Mouse (Mus musculus) adrenal gland, adult 2 months (tissue): ENCODE results near the gene Gli1. TPM values are rescaled to one million over a fixed set of nuclear protein-coding genes. Genes with fewer than 3 reads are reported as not detected.
A peak's percentile ranks its signal among the peaks of the same experiment; 100 is the strongest.

Source experiments
- DNase-seq: peaks from one replicate; pipeline ENCODE4 v3.0.0; 2021
- long read RNA-seq: library from polyadenylated mRNA; stranded (forward); transcript quantifications from one replicate; pipeline ENCODE4 v2.0.0, GENCODE M21; 2021
- polyA plus RNA-seq: library from polyadenylated mRNA; depleted of rRNA; stranded (reverse); fragments of >200 nt; gene quantifications from 2 replicates; pipeline ENCODE4 v1.2.3, GENCODE M21; 2012; rRNA removed
- total RNA-seq, 2 experiments: library from RNA; stranded (reverse); gene quantifications; 2 replicates each; pipeline ENCODE4 v1.2.3; 2021

Gene Gli1
- 1 to 10 TPM; 2.6 to 5.0 TPM for total RNA-seq
- 9.1 and 10.2 TPM in 2 replicates for polyA plus RNA-seq
- long read RNA-seq, partial matches to known transcripts, result 0 of 2 reads
- long read RNA-seq, other reads (novel, unspliced or antisense), result 2 of 2 reads

DNA sequence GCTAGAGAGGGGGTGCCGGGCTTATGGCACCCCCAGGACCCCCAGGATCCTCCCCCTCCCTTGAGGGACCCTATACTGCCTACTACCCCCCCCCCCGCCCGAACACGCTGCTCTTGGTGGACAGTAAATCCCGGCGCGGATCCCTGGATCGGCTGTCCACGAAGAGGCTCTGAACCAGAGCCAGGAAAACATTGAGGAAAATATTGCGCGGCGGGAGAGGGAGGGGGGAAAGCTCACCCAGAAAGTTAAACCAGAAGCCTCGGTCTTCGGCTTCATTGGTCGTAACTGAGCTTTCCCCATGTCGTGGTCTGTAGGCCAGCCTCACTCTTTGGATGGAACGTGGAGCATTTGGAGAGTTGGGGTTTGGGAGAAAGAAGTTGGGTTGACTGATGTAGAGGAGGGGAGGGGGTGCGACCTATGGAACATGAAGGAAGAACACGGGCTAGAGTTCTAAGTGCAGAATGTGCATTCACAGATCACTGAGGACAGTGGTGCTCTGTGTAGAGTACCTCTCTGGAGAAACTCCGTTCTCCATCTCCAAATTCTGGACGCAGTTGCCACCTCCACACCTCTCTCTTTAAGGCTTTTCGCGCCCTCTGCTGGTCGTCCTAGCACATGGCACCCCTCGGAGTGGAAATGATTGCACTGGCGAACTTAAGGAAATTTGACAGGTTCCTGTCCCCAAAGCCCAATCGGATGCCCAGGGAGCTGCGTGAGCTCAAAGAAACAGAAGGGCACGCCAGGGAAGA, at the start of gene Gli1:
Gene Gli1, minus strand, starts transcription at position 84 of the 749 bp plus-strand sequence.
- peak; percentile 86 for DNase-seq

- DNase-seq, result no peak
These were observed 40.0 kb upstream of the Gli1 start for GRCm38 (mm10) chr10:127381743-127382134.

- peak; percentile 83 for DNase-seq
These were observed 39.3 kb upstream of the Gli1 start for GRCm38 (mm10) chr10:127380767-127381742.

DNA sequence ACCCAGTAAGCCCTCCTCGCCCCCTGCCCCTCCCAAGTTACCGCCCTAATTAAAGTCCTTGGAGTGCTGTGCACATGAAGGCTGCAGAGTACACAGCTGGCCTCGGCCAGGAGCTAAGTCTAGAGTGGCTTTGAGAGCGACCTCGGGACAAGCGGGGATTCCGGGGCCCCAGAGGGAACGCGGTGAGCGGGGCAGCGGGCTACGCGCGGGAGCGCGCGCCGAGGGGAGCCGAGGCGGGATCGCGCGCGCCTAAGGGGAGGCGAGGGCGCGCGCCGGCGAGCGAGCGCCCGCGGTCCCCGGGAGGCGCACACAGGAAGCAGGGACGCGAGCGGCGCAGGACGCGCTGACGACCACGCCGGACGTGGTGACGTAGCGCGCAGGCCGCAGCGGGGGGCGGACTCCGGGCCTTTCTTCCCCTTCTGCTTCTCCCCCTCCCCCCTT, 38.5 kb upstream of the Gli1 start, which contains the start of gene R3hdm2:
Gene R3hdm2, plus strand, starts transcription at position 77 of the 441 bp plus-strand sequence.
- peak; percentile 95 for DNase-seq

DNA sequence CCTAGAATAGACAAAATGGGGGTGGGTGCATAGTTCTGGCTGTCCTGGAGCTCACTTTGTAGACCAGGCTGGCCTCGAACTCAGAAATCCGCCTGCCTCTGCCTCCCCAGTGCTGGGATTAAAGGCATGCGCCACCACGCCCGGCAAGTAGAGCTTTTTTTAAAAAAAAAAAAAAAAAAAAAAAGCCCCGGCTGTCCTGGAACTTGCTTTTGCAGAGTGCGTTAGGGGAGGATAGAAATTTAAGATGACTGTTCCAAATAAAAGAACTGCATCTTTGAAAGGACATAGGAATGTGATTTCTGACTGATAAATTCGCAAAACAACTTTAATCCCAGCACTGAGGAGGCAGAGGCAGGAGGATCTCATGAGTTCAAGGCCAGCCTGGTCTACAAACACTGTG, 37.9 kb upstream of the Gli1 start:
- DNase-seq, result no peak

GRCm38 (mm10) chr10:127377700-127378099, 35.9 kb upstream of the Gli1 start:
- DNase-seq, result no peak

- no peak for DNase-seq
These were observed 29.2 kb upstream of the Gli1 start for GRCm38 (mm10) chr10:127371023-127371422.

DNA sequence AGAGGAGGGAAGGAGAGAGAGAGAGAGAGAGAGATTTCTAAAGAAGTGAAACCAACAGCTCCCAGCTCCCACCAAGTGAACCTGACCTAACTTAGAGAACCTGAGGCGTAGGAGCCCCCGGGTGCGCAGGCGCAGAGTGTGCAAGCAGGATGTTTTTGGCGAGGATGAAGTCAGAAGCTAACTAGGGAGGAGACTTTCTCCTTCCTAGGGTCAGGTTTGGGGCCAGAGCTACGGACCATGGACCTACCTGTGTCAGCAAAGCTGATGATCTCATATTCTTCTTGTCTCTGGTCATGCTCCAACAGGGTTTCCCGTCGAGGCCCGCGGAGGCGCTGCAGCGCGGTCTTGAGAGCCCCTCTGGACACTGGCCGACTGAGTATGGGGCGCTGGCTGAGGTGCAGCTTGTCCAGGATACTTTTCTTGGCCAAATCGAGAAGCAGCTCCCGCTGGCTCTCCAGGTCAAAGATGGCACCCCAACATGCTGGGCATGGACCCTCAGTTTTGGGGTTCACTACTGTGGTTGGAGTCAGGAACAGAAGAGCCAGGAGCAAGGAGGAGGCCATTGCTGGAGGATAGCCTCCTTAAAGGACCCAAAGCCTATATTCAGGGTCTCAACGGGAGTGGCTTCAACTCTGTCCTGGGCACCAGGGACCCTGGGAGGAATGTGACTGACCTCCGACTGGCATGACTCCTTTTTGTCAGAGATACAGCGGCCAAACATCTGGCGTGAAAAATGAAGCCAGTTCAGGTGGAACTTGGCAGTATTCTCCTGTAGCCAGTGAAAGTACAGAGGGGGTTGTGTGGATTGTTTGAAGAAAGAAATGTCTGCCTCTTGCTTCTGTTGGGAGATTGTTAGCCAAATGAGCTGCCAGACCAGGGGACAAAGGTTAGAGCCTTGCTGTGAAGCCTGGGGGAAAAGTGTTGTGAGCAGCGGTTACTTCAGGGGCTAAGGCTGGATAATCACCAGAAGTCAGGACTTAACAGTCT, 28.4 kb upstream of the Gli1 start, which contains the start of gene Inhbc:
Gene Inhbc, minus strand, starts transcription at position 598 of the 987 bp plus-strand sequence.
- no peak for DNase-seq

- no peak for DNase-seq
These were observed 26.5 kb upstream of the Gli1 start for GRCm38 (mm10) chr10:127368273-127368672.

DNA sequence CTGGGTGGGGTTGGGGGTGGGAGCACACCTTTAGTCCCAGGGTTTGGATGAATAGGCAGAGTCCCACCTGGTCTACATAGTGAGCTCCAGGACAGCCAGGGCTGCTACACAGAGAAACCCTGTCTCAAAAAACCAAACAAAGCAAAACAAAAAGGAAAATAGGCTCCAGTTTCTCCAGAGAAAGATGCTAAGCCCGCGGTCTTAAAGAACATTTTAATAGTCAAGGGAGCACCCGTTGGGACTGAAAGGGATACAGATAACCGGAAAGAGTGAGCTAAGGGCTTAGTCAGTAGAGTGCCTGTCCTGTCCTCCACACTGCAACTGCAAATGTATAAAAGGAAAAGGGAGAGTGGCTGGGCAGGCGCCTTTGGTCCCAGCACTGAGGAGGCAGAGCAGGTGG, 25.3 kb upstream of the Gli1 start:
- DNase-seq, result no peak

DNA sequence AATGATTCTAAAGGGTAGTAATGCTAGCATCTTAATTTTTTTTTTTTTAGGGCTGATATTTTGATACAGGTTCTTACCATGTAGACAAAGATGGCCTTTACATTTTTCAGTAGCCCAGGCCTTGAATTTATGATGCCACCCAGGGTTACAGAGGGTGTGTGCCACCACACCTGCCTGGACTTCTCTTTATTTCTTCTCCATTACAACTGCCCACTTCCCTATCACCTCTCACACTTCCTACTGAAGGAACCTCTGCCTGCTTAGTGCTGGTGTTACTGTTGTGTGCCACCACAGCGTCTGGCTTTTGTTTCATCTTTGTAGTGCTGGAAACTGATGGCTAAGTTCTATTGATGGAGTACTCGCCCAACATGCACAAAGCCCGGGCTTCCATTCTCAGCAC, 18.9 kb upstream of the Gli1 start:
- DNase-seq, result no peak

GRCm38 (mm10) chr10:127355336-127355735, 13.6 kb upstream of the Gli1 start:
- DNase-seq, result no peak

DNA sequence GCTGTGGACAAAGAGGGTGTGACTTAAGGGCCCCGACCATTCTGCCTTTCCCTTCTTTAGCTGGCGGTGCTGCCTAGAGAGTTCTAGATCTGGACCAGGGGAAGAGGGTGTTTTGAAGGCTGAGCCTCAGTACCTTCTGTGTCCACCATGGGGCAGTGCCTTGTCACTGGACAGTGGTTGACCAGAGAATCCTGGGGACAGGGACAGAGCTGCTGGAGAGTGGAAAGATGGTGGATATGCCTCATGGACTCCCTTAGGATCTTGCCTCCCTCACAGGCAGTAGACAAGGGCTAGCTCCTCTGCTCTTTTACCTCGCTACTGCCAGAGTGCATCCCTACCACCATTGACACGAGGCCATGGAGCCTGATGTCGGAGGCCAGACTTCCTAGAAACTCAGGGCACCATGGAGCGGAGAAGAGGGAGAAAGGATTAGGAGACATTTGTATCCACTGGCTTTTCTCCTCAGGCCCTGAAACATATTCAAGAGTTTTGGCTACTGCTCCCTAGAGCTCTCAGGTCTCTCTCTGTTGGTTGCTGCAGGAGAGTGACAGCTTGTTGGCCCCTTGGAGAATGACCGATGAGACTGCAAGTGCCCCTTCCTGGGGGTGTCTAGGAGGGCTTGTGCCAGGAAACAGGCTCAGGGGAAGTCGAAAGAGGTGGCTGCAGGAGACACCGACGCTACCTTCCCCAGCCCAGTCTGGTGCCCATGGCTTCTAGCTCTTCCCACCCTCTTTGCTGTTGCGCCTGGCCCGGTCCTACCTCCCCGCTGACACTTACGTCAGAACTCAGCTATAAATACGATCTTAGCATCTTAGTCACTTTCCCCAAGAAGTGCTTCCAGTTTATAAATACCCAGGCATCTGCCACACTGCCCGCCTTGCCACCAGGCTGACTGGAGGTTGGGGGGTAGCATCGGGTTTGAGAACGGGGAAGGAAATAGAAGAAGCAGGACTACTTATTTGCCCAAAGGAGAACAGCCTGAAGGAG, 12.4 kb upstream of the Gli1 start, which contains the start of gene Inhbe:
Gene Inhbe, minus strand, starts transcription at position 503 of the 987 bp plus-strand sequence.
- peak; percentile 51 for DNase-seq

GRCm38 (mm10) chr10:127352766-127353165, 11.0 kb upstream of the Gli1 start:
- no peak for DNase-seq

DNA sequence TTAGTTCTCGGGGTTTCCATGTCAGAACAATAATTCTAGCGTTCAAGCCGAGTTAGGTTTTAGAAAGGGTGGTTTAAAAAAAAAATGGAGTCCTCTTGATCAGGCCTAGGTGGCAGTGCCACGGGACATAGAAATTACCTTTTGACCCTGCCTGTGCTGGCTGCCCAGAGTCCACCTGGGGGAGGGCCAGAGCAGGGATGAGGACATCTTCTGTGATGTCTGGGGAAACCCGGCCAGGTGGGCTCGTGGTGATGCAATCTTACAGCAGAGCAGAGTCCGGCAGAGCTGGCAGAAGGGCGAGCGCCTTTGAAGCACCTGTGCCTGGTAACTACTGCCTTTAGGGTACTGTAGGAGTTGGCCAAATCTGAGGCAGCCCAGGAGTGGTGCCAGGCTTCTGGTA, 10.4 kb upstream of the Gli1 start:
- DNase-seq, result no peak

DNA sequence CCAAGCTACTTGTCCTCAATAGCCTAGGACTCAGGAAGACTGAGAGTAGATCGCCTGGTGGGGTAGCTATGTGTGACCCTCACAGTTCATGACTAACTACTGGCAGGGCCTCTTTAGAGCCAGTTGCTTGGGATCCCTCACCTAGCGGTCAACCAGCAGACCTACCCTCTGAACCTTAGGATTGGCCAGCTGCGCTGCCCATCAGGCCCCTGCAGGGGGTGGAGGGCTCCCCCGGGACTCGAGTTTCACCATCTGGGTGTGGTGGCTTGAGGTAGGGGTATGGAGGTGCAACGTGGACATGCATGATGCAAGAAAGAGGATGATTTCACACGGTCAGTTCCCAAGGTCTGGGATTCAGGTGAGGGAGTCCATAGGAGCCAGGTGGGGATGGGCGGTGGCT, 9.9 kb upstream of the Gli1 start:
- no peak for DNase-seq

- no peak for DNase-seq
These were observed 9.5 kb upstream of the Gli1 start for GRCm38 (mm10) chr10:127351285-127351595.

DNA sequence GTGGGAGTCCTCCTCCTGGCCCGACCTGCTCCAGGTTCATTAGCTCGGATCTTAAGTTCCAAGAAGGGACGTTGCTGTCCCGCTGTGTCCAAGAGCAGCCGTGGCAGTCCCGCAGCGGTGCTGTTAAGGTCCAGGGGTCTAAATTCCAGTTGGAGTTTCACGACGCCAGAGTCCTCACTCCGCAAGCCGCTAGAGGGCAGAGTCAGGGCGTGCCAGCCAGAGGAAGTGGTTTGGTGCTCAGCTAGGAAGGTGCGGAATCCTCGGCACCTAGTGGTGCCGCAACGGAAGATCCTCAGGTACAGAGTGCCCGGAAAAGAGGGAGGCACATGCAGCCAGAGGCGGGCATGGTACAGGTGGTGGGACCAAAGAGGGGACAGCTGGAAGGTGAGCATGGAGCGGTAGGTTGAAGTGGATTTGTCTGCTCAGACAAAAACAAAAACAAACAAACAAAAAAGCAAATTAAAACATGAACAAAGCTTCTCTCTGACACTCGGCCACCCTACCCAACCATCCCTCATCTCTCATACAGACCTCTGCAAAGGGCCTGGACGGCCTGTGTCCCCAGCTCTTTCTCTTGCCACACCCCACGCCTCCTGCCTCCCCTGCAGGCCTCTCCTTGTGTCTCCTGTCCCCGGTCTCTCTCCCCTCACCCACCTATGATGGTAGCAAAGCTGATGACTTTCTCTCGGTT, 9.0 kb upstream of the Gli1 start:
- DNase-seq, result peak; percentile 61

DNA sequence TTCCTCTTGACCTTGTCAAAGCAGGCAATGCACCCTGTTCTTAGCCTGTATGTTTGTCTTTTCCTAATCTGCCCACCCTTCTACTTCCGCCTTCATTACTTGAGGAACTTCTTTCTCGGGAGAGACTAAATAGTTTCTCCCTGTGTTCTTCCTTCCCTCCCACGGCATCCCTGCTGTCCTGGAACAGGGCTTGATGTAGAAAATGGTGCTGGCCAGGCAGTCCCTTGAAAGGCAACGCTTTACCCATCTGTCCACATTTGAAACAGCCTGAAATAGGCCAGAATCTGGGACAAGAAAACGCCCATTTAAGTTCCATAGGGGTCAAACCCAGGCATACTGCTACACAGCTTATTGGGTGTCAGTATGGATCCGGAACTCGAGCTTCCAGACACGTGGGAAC, 8.0 kb upstream of the Gli1 start:
- no peak for DNase-seq
